Mouse (Mus musculus) cortical plate, adult 2 months (tissue): Measurements from ENCODE around the gene Aip. TPM values are rescaled to one million over a fixed set of nuclear protein-coding genes. Genes with fewer than 3 reads are reported as not detected.

ENCODE experiments used
- H3K27ac ChIP-seq: fragments of 200-500 bp; 2 replicates; pipeline ENCODE4 v1.5.1; 2012; ENCODE audit warnings: low read length, control low read depth, inconsistent platforms; ENCODE audit not compliant: insufficient read depth
- H3K4me1 ChIP-seq: fragments of 200-500 bp; 2 replicates; pipeline ENCODE4 v1.6.1; 2011; ENCODE audit warnings: low read length; ENCODE audit not compliant: control insufficient read depth, insufficient read depth
- H3K4me3 ChIP-seq: fragments of 200-500 bp; 2 replicates; pipeline ENCODE4 v1.5.1; 2011; ENCODE audit warnings: mild to moderate bottlenecking, low read length, control low read depth; ENCODE audit not compliant: insufficient read depth
- CTCF ChIP-seq: fragments of 200-500 bp; IDR thresholded peaks from 2 replicates; pipeline ENCODE4 v1.5.1; 2011; ENCODE audit warnings: mild to moderate bottlenecking, control low read depth, low read length; ENCODE audit not compliant: insufficient read depth; ENCODE audit errors: extremely low read depth
- POLR2A ChIP-seq: fragments of 200-500 bp; IDR thresholded peaks from 2 replicates; pipeline ENCODE4 v1.6.1; 2011; ENCODE audit warnings: mild to moderate bottlenecking, low read length, control low read depth; ENCODE audit not compliant: insufficient read depth; ENCODE audit errors: extremely low read depth
- polyA plus RNA-seq: library from polyadenylated mRNA; depleted of rRNA; stranded (reverse); fragments of >200 nt; gene quantifications from 2 replicates; pipeline ENCODE4 v1.2.3, GENCODE M21; 2012; rRNA removed

Aip gene
- polyA plus RNA-seq = 167 and 180 TPM in 2 replicates

DNA sequence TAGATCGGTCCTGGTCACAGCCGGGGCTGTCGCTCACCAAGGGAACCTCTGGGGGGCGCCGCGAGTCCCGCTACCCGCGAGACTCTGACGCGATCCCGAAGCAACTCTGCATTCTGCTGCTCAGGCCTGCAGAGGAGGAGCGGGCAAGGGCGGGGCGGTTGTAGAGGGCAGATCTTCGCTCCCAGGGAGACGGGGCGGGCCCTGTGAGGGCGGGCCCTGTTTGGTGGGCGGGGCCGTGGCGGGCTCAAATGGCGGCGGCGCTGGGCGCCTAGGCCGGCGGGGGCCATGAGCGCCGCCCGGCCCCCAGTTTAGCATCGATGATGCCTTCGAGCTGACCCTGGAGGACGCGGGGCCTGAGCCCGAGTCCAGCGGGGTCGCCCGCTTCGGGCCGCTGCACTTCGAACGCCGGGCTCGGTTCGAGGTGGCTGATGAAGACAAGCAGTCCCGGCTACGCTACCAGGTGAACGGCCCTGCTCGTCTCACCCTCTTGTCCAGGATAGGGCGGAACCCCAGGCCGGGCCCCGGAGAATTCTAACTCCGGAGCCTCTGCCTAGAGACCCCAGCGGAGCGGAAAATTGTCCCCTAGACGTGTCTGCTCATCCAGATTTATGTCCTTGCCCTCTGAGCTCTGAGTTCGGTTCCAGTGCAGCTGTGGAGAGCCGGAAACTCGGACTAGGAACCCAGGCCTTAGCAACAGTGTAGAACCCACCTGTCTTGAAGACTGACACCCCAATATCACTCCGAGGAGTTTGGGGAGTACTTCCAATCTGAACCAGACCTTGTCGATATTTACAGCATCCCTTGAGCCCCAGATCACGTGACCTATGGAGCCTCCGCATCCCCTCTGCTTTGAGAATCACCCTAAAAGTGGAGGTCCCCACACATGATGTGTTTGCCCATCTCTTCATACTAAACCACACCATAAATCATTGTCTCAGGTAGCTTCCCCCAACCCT is at the start of gene Aip:
Gene Aip (minus strand): TSS at position 118 of the 956 bp plus-strand sequence.
- H3K4me3 ChIP-seq = peak within 1 kb of the TSS; percentile 91
- TF ChIP-seq CTCF (peak; percentile 32; the same call in 1 of the 2 replicates), POLR2A (0 out of 2 replicates have a peak, but pooled peaks have one; percentile 3)

DNA sequence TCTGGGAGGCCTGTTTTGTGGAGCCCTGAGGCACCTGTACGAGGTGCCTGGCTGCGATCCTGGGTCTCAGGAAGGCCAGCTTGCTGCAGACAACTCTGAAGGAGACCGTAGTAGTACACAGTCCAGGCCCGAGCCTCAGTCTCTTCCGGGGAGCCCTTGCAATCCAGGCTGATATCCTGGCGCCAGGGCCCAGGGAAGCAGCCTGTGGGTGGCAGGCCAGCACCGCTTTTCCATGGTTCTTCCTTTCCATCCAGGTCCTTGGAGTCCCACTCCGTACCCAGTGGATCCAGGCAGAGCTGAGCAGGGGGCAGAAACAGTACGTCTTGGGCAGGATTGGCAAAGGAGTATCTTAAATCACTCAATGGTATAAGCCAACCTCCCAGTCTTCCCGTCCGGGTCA is 47.3 kb upstream of the Aip start:
- no peak overlapping the region for H3K4me3 ChIP-seq
- H3K4me1 ChIP-seq = no peaks in the 10 kb centered on the region
- TF ChIP-seq POLR2A = no peak
- 0 out of 2 replicates have a peak, but pooled peaks have one; percentile 9 for TF ChIP-seq CTCF
- H3K27ac ChIP-seq = no peak overlapping the region

More for the DNA sequence above, at the start of gene Aip:
- Histone ChIP-seq H3K4me1 (no peaks in the 10 kb centered on the region), H3K27ac (peak within 1 kb of the TSS; percentile 84)

DNA sequence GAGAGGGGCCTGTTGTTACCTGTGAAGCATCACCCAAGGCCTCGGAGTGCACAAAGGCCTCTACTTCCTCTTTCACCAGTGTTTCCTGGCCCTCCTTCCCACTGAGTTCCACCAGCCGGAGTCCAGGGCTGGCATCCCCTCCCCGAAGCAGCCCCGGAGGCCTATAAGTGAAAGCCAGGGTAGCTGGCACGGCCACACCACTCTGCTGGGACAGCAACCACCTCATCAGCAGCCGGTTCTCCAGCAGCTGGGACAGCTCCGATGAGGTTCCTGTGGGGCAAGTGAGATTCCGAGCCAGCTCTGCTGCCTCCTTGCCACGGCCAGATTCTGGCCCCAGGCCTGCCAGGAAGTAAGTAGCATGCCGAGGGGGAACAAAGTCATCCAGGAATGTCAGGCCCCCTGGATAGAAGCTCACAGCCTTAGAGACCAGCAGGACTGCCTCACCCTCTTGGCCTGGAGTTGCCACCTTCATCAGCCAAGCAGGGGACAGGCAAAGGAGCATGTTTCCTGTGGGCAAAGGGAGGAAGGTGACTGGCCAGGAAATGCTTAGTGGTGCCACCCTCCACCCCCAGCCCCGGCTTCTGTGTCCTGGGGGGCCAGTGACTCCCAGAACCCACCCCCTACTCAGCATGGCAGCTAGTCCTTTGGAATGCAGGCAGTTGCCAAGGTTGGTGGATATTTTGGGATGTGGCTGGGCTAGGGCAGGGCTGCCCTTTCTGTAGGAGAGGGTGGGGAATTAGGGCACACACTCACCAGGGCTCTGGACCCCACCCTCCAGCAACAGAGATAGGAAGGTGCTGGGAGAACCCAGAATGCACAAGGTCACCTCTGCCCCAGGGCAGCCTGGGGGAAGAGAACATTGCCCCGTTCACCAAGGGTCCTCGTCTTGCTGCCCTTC is 46.0 kb upstream of the Aip start:
- H3K4me3 ChIP-seq = no peak overlapping the region
- TF ChIP-seq POLR2A (no peak), CTCF (no peak)
- no peaks in the 10 kb centered on the region for H3K4me1 ChIP-seq
- H3K27ac ChIP-seq = no peak overlapping the region

DNA sequence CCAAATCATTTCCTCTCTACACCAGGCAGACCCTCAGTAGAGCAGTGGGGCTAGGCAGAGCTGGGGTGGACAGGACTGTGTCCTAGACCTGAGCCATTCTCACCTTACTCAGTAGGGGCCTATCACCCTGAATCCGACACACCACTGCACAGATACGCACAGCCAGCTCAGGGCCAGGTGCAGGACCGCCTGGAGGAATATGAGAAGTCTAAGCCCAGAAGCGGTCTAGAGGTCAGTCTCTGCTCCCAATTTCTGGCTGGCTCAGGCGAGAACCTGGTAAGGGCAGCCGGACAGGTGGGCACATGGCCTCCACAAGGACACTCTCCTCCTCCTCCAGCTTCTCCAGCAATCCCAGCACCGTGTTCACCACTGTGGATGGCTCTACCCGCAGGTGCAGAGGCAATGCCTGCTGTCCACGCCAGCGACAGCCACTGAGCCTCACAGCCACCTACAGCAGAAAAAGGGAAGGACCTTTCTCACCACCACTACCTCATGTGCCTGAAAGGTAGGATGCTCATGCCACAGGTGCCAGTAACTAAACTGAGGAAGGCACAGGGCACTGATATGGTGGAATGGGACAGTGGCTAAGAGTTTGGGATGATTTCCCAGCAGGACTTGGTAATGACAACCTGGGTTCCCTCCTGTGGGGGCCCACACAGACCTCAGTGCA is 45.2 kb upstream of the Aip start:
- Histone ChIP-seq H3K4me3 (no peak overlapping the region), H3K27ac (no peak overlapping the region), H3K4me1 (no peaks in the 10 kb centered on the region)
- TF ChIP-seq POLR2A (no peak), CTCF (no peak)

DNA sequence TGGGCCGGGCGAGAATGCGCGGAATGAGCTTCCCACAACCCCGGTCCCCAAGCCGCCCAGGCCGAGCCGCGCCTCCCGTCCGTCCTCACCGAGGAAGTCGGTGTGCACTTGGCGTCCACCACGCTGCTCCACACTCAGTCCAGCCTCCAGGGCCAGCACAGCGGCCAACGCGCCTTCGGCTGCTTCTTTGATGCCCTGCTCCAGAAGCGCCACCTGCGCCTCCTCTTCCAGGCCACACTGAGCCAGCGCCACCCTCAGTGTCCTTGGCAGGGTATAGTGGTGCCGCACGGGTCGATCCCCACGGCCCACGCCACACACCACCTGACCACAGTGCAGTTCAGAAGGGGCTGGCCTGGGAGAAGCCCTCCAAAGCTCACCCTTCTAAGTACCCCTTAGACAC is 44.2 kb upstream of the Aip start:
- no peak for TF ChIP-seq CTCF
- TF ChIP-seq POLR2A = no peak
- Histone ChIP-seq H3K4me3 (peak overlapping the region; percentile 39), H3K4me1 (no peaks in the 10 kb centered on the region), H3K27ac (peak overlapping the region; percentile 76)

DNA sequence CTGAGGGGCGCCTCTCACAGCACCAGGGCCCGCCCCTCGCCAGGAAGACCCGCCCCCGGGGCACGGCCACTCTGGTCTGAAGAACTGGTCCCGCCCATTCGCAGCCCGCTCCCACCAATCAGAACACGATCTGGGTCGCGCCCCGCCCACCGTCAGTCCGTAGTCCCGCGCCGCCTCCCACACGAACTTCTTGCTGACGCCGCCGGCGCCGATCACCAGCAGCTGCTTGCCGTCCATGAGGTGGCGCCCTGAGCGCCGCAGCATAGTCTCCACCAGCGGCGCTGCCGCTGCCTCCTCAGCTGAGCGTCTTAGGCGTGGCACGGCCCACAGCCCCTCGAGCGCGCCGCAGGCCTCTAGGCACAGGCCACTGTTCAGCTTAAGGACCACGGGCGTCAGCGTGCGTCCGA is 43.7 kb upstream of the Aip start:
- H3K4me3 ChIP-seq = peak overlapping the region; percentile 39
- H3K4me1 ChIP-seq = no peaks in the 10 kb centered on the region
- TF ChIP-seq CTCF (peak; percentile 60), POLR2A (peak; percentile 89)
- H3K27ac ChIP-seq = peak overlapping the region; percentile 76

DNA sequence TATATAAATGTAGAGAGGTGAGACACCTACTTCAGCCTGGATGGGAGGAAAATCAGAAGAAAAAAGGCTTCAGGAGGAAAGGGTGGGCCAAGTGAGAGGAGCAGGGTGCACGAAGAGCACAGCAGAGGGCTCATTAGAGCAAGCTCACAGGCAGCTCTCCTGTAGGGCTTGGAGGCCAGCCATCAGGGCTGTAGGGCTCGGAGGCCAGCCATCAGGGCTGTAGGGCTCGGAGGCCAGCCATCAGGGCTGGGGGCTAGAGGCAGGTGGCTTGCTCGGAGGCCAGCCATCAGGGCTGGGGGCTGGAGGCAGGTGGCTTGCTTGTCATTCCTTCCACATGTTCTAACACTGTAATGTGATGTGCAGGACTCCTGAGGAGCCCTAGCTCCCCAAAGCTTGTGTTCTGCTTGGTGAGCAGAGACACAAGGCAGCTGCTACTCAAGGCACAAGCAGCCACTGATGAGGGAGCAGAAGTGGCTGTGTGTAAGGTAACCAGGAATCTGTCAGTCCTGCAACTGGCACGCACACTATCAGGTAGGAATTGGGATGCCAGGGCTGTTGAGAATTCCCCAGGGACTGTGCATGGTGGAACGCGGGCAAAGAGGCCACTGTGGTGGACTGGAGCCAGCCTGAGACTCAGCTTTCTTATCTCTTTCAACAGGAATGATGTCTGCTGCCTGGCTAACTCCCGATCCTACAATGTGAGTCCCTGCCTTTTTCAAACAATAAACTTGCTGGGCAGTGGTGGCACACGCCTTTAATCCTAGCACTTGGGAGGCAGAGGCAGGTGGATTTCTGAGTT is 41.2 kb upstream of the Aip start:
- no peak for TF ChIP-seq CTCF
- TF ChIP-seq POLR2A = no peak
- Histone ChIP-seq H3K27ac (no peak overlapping the region), H3K4me1 (peaks cover 4% of the 10 kb centered on the region), H3K4me3 (no peak overlapping the region)

DNA sequence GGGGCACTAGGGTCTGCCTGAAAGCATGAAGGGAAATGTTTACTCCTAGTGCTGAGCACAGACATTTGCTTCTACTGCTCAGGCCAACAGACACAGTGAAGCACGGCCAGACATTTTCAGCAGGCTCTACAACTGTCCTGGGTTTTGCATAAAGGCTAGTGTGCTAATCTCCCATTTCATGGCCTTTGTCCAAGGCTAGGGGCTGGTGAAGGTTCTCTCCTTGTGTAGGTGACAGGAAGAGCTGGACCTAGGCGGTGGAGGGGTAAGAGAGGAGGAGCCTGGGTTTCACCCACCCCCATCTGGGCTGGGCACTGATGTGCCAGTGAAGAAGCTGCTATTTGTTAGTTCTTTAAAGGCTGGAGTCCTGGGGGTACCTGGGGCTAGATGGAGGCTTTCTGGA is 39.1 kb upstream of the Aip start:
- TF ChIP-seq CTCF (no peak), POLR2A (no peak)
- Histone ChIP-seq H3K4me3 (no peak overlapping the region), H3K4me1 (peaks cover 4% of the 10 kb centered on the region), H3K27ac (no peak overlapping the region)
